Mouse (Mus musculus) intestine, embryonic 15.5 days (tissue): ENCODE measurements around the gene Tgfb3. TPM values are rescaled to one million over a fixed set of nuclear protein-coding genes. Genes with fewer than 3 reads are reported as not detected.
A peak's percentile ranks its signal among the peaks of the same experiment; 100 is the strongest.

Experiments
- ATAC-seq: fragments of 200-750 bp; cut with Nextera tagmentation; 2 replicates; pipeline ENCODE4 v1.8.0; 2017; ENCODE audit warnings: moderate TSS enrichment, moderate library complexity
- H3K27ac ChIP-seq: fragments of 300-500 bp; sonication (generic); 2 replicates; pipeline ENCODE4 v1.5.1; 2015; ENCODE audit warnings: mild to moderate bottlenecking, inconsistent platforms
- H3K27me3 ChIP-seq: fragments of 300-500 bp; sonication (generic); replicated peaks from 2 replicates; pipeline ENCODE4 v1.6.1; 2015; ENCODE audit warnings: inconsistent platforms
- H3K36me3 ChIP-seq: fragments of 300-500 bp; sonication (generic); 2 replicates; pipeline ENCODE4 v1.6.1; 2015; ENCODE audit warnings: inconsistent platforms
- H3K4me1 ChIP-seq: fragments of 300-500 bp; sonication (generic); replicated peaks from 2 replicates; pipeline ENCODE4 v1.6.1; 2015; ENCODE audit warnings: inconsistent platforms
- H3K4me2 ChIP-seq: fragments of 300-500 bp; sonication (generic); replicated peaks from 2 replicates; pipeline ENCODE4 v1.6.1; 2015; ENCODE audit warnings: mild to moderate bottlenecking, inconsistent platforms
- H3K4me3 ChIP-seq: fragments of 300-500 bp; sonication (generic); replicated peaks from 2 replicates; pipeline ENCODE4 v1.5.1; 2015; ENCODE audit warnings: inconsistent platforms
- H3K9ac ChIP-seq: fragments of 300-500 bp; sonication (generic); 2 replicates; pipeline ENCODE4 v1.6.1; 2015; ENCODE audit warnings: inconsistent platforms
- H3K9me3 ChIP-seq: fragments of 300-500 bp; sonication (generic); 2 replicates; pipeline ENCODE4 v1.6.1; 2016; ENCODE audit warnings: inconsistent platforms
- WGBS: fragments of 180-500 bp; shearing (Covaris S2); methylation state at CpG from one replicate; pipeline ENCODE4 v1.1.7; 2015; 5-methylcytosine and 5-hydroxymethylcytosine counted together
- polyA plus RNA-seq: library from polyadenylated mRNA; unstranded; fragments of >200 nt; fragmentation: Nextera tagmentation; extraction: Ambion mirVana; gene quantifications from 2 replicates; pipeline ENCODE4 v1.2.1, GENCODE M21; 2015

The Tgfb3 gene
- polyA plus RNA-seq, 1 experiment from 2014 or later, result 23.4 TPM

DNA sequence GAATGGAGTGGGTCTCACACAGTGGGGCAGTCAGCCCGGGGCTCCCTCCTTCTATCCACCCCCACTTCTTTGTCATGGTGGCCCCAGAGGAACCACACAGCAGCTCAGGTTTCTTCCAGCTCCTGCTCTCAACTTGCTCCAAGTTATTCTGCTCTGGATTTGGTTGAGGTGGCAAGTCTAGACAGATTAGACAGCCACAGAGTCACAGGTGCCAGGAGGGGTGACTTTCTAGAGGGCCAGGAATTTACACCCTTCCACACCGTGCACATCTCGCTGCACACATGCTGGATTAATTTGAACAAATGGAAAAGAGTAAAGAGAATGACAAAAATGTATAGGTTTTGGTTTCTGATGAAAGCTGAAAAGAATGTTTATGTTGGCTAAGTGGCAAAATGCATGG is 21.9 kb upstream of the Tgfb3 start:
- ATAC-seq, result no peak
- Histone ChIP-seq H3K4me3 (no peak overlapping the region), H3K27ac (no peak overlapping the region)

DNA sequence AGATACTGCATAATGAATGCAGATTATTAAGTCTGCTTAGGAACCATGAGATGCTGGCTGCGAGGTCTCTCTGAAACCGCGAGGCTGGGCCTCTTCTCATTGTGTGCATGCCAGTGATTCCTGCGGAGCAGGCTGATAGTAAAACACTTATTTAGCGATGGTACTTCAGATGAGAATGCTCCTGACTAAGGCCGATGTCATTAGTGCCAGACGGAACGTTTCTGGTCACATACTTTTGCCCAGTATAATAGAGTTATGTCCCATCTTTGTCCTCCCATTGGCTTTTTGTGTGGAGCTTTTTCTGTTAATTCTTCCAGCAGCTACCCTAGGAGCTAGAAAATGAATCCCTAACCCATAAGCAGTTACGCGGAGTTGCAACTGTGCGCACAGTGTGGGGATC is 18.9 kb upstream of the Tgfb3 start:
- Histone ChIP-seq H3K4me2 (no peak overlapping the region), H3K9me3 (no peaks in the 10 kb centered on the region), H3K4me3 (no peak overlapping the region), H3K36me3 (no peaks in the 10 kb centered on the region), H3K27me3 (no peaks in the 10 kb centered on the region), H3K4me1 (no peaks in the 10 kb centered on the region), H3K9ac (no peak overlapping the region), H3K27ac (no peak overlapping the region)
- WGBS, result 87% methylated on average over 11 of the region's 11 CpGs
- no peak for ATAC-seq

More for the DNA sequence above, 21.9 kb upstream of the Tgfb3 start:
- Histone ChIP-seq H3K9ac (no peak overlapping the region), H3K36me3 (no peaks in the 10 kb centered on the region), H3K4me2 (no peak overlapping the region), H3K9me3 (no peaks in the 10 kb centered on the region), H3K27me3 (no peaks in the 10 kb centered on the region), H3K4me1 (peaks cover 11% of the 10 kb centered on the region)
- 80% methylated on average over 3 of the region's 3 CpGs for WGBS

DNA sequence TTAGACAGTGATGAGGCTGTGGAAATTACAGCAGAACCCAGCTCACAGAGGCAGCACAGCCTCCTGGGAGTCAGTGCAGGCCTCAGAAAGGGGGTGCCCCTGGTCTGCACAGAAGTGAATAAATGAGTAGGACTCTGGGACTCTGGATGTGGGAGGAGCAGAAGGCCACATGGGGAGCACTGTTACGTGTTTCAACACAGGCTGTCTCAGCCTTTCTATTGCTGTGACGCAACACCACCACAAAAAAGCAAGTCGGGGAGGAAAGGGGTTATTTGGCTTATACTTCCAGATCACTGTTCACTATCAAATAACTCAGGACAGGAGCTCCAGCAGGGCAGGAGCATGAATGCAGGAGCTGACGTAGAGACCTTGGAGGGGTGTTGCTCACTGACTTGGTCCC is 17.0 kb upstream of the Tgfb3 start:
- H3K4me3 ChIP-seq, result no peak overlapping the region
- H3K36me3 ChIP-seq, result no peaks in the 10 kb centered on the region
- 91% methylated on average over 4 of the region's 4 CpGs for WGBS
- ATAC-seq, result no peak
- H3K9me3 ChIP-seq, result no peaks in the 10 kb centered on the region
- H3K27me3 ChIP-seq, result no peaks in the 10 kb centered on the region
- H3K27ac ChIP-seq, result no peak overlapping the region
- H3K4me2 ChIP-seq, result no peak overlapping the region
- no peaks in the 10 kb centered on the region for H3K4me1 ChIP-seq
- H3K9ac ChIP-seq, result no peak overlapping the region

DNA sequence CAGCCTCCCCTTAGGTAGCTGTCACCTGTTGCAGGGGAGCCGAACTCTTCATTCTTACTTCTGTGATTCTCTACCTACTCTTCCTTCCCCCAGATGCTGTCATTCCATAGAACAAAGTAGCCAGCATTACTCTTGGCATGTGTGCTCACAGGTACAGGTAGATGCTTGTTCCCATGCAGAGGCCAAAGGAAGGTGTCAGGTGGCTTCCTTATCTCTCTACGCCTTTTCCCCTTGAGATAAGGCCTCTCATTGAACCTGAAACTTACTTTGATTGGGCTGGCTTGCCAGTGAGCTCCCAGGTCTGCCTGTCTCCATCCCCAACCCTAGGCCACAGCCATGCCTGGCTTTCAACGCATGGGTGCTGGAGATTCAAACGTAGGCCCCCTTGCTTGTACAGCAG is 15.2 kb upstream of the Tgfb3 start:
- H3K36me3 ChIP-seq, result no peaks in the 10 kb centered on the region
- no peak overlapping the region for H3K9ac ChIP-seq
- H3K4me1 ChIP-seq, result no peaks in the 10 kb centered on the region
- 75% methylated on average over 4 of the region's 4 CpGs for WGBS
- no peak overlapping the region for H3K27ac ChIP-seq
- no peaks in the 10 kb centered on the region for H3K9me3 ChIP-seq
- no peak overlapping the region for H3K4me3 ChIP-seq
- ATAC-seq, result 0 out of 2 replicates have a peak, but pooled peaks have one; percentile 61
- H3K27me3 ChIP-seq, result no peaks in the 10 kb centered on the region
- no peak overlapping the region for H3K4me2 ChIP-seq

DNA sequence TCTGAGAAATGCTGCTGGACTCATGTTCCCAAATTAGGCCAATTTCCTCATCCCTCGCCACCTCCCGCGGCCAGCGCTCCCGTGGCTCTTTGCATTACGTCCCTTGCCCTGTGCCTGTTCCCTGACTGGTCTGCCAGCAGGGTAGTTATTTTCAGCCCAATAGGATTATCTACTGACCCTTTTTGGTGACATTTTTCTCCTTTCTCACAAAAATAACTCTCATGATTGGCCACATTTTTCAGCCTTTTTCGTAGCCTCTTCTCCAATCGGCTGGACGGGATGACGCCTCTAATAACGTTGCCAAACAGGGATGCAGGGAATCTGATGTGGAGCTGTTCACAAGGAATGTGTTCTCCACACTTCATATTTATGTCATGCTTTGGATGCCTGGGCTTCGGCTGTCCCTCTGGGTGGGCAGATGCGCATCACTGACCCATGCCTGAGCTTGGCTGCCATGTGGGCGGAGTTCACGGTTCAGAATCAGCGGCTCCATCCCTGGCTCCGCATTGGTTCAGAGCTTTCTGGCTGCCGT is 12.8 kb upstream of the Tgfb3 start:
- H3K4me2 ChIP-seq, result no peak overlapping the region
- no peak for ATAC-seq
- H3K9ac ChIP-seq, result no peak overlapping the region

DNA sequence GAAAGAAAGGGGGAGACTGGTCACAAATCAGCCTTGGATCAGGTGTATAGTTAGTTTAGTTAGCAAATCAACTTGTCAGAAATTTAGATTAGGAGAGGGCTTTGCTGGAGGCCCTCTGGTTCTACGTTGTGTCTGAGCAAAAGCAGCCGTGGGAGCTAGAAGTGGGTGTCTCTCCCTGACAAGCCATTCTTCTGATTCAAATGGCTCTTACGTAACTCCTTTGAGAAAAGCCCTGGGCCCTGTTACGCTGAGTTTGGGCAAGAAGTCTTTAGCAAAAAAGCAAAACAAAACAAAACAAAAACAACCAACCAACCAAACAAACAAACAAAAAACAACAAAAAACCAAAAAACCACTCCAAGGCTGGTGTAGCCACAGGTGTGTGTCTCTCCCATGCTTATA is 11.9 kb upstream of the Tgfb3 start:
- Histone ChIP-seq H3K27ac (no peak overlapping the region), H3K9ac (no peak overlapping the region), H3K4me2 (no peak overlapping the region), H3K36me3 (no peaks in the 10 kb centered on the region), H3K4me1 (no peaks in the 10 kb centered on the region), H3K27me3 (no peaks in the 10 kb centered on the region), H3K4me3 (no peak overlapping the region), H3K9me3 (no peaks in the 10 kb centered on the region)
- 79% methylated on average over 4 of the region's 4 CpGs for WGBS
- no peak for ATAC-seq

More for the DNA sequence above, 12.8 kb upstream of the Tgfb3 start:
- WGBS, result 63% methylated on average over 18 of the region's 18 CpGs
- Histone ChIP-seq H3K27me3 (no peaks in the 10 kb centered on the region), H3K27ac (no peak overlapping the region), H3K4me1 (no peaks in the 10 kb centered on the region), H3K4me3 (no peak overlapping the region), H3K36me3 (no peaks in the 10 kb centered on the region), H3K9me3 (no peaks in the 10 kb centered on the region)

DNA sequence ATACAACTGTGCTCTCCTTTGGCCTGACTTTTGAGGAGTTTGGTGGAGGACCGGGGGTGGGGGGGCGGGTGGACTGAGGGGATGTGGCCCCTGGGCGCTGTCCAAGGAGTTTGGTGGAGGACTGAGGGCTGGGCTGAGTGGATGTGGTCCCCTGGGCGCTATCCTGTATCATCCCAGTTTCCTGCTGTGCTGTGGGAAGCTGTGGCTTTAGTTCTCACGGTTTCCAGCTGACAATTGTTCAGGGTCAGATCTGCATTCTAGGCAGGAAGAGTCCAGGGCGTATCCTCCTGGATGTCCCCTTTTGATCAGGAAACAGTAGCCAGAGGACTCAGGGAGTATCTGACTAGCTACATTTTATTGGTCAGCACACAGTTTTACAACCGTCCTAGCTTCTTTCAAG is 9.2 kb upstream of the Tgfb3 start:
- H3K27ac ChIP-seq, result no peak overlapping the region
- WGBS, result 81% methylated on average over 7 of the region's 7 CpGs
- no peak overlapping the region for H3K4me2 ChIP-seq
- ATAC-seq, result no peak
- no peak overlapping the region for H3K4me3 ChIP-seq
- H3K9ac ChIP-seq, result no peak overlapping the region
- no peaks in the 10 kb centered on the region for H3K27me3 ChIP-seq
- H3K36me3 ChIP-seq, result no peaks in the 10 kb centered on the region
- no peaks in the 10 kb centered on the region for H3K9me3 ChIP-seq
- H3K4me1 ChIP-seq, result peaks cover 4% of the 10 kb centered on the region

DNA sequence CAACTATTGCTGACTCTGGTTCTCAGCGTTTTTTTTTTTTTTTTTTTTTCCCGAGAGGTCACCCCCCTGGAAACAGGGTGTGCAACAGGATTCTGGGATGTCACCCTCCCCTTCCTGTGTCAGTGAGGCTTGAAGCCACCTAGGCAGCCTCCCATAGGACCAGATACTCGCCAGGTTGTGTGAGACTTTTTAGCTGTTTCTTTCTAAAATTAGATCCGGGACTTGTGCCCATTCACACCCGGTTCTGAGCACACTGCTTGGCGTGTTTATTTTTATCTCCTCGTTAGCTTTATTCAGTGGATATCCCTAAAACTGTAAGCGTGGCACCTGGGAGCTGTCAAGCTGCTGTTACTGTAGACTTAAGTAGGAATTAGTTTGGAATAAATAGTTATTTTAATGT is 7.7 kb upstream of the Tgfb3 start:
- ATAC-seq, result no peak
- no peak overlapping the region for H3K27ac ChIP-seq
- no peaks in the 10 kb centered on the region for H3K27me3 ChIP-seq
- peaks cover 7% of the 10 kb centered on the region for H3K4me1 ChIP-seq
- no peak overlapping the region for H3K4me2 ChIP-seq
- no peak overlapping the region for H3K9ac ChIP-seq
- no peaks in the 10 kb centered on the region for H3K36me3 ChIP-seq
- H3K9me3 ChIP-seq, result no peaks in the 10 kb centered on the region
- WGBS, result 69% methylated on average over 8 of the region's 8 CpGs
- H3K4me3 ChIP-seq, result no peak overlapping the region

DNA sequence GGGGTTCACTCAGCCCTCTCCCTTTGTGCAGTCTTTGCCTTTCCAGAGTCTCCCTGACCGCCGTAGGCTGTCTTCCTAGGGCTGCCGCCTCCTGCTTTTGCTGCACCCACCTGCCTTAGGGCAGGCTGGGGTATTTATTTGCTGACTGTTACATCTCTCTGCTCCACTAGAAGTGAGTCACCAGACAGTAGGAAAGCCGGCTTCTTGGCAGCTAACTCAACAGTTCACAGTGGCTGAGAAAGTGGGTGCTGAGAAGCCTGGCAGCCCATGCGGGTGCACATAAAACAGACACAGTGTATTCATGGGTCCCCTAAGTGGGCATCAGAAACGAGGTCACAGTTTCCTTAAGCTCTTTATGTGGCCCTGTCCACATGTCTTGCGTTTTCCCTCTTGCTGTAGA is 7.0 kb upstream of the Tgfb3 start:
- Histone ChIP-seq H3K9ac (no peak overlapping the region), H3K27ac (no peak overlapping the region), H3K36me3 (no peaks in the 10 kb centered on the region), H3K4me2 (no peak overlapping the region), H3K27me3 (no peaks in the 10 kb centered on the region), H3K4me1 (peaks cover 7% of the 10 kb centered on the region), H3K4me3 (no peak overlapping the region), H3K9me3 (no peaks in the 10 kb centered on the region)
- 92% methylated on average over 7 of the region's 7 CpGs for WGBS
- ATAC-seq, result no peak

DNA sequence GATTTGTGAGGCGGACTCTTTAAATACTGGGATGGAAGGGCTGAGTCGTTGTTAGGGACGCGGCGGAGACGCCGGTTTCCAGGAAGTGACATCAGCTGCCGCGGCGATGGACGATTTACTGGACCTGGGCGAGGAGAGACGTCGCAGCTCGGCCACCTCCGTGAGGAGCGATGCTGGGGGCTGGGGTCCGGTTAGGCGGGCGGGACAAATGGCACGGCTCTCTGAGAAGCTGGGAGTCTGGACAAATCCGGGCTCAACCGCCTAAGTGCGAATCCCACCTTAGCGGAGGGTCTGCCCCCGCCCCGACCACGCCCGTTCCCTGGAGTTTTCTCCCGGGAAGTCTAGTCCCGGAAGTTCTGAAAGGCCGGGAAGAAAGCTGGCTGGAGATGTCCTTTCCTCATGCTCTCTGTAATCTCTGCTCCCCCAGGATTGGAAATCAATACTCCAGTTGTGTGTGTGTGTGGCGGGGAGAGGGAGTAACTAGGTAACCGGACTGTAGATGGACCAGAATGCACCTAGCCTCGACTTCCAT is 3.7 kb upstream of the Tgfb3 start, which contains the start of gene Ift43:
Ift43 (plus strand) TSS at position 61 of the 532 bp plus-strand sequence.
- WGBS, result under 1% methylated on average over 35 of the region's 35 CpGs
- Histone ChIP-seq H3K36me3 (no peaks in the 10 kb centered on the region), H3K4me1 (peaks cover 12% of the 10 kb centered on the region), H3K4me3 (peak within 1 kb of the TSS; percentile 62), H3K9me3 (no peaks in the 10 kb centered on the region), H3K4me2 (peak within 1 kb of the TSS; percentile 70), H3K27ac (no peak within 1 kb of the TSS), H3K9ac (peak within 1 kb of the TSS; percentile 40), H3K27me3 (no peaks in the 10 kb centered on the region)
- ATAC-seq, result peak; percentile 85

DNA sequence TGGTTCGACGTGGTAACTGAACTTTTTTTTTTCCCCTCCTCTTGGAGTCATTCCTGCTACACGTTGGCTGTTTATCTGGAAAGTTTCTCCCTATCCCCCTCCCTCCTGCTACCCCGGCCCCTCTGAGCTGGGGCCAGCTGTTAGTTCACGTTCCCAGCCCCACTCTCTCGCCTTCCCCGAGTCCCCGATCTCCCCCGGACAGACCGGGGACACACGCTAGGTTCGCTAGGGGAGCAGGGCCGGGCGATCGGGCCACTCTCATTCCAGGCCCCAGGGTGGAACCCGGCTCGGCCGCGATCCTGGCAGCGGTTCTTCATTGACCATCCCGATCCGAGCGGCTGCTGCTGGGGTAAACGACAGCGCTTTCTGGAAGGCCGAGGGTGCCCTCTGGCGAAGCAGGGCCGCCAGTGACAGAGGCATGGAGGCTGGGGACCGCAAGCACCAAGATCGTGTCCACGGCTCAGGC is 394 bp upstream of the Tgfb3 start:
- H3K4me3 ChIP-seq, result peak overlapping the region; percentile 52
- H3K27ac ChIP-seq, result peak overlapping the region; percentile 93
- peak; percentile 82 for ATAC-seq
- peak overlapping the region; percentile 92 for H3K4me2 ChIP-seq
- H3K4me1 ChIP-seq, result peaks cover 15% of the 10 kb centered on the region
- peak overlapping the region; percentile 54 for H3K9ac ChIP-seq
- no peaks in the 10 kb centered on the region for H3K9me3 ChIP-seq
- H3K36me3 ChIP-seq, result no peaks in the 10 kb centered on the region
- H3K27me3 ChIP-seq, result 0 out of 2 replicates have a peak, but pooled peaks cover 2% of the 10 kb centered on the region
- under 1% methylated on average over 31 of the region's 31 CpGs for WGBS

DNA sequence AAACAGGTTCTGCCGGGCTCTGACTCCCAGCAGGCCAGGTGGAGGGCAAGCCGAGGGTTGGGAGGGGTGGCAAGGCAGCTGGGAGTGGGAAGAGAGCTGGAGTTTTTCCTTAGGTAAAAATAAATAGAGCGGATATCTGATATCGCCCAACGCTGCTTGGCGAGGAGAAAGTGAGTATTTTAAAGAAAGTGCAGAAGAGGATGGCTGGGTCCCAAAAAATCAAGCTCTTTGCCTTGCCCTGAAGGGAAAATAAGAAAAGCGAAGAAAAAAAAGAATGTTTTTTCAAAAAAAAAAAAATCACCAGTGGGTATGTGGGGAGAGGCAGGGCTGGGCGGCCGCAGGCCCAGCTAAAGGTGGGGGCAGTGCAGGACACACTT is 677 bp downstream of the Tgfb3 start:
- Histone ChIP-seq H3K9me3 (no peaks in the 10 kb centered on the region), H3K27me3 (0 out of 2 replicates have a peak, but pooled peaks cover 2% of the 10 kb centered on the region), H3K4me3 (peak overlapping the region; percentile 52), H3K4me1 (peaks cover 12% of the 10 kb centered on the region), H3K4me2 (peak overlapping the region; percentile 92), H3K27ac (peak overlapping the region; percentile 93), H3K9ac (peak overlapping the region; percentile 54), H3K36me3 (no peaks in the 10 kb centered on the region)
- WGBS, result 13% methylated on average over 9 of the region's 9 CpGs
- no peak for ATAC-seq

DNA sequence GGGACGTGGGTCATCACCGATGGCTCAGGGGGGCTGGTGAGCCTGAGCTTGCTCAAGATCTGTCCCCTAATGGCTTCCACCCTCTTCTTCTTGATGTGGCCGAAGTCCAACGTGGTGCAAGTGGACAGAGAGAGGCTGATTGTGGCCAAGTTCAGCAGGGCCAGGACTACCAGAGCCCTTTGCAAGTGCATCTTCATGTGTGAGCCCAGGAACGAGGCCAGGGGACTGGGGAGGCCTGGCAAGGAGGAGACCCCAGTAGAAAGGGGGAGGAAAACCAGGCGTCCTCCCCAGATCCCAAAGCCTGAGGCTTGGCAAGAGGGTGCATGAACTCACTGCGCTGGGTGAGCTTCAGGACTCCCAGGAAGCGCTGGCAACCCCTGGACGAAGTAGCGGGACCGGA is 1.1 kb downstream of the Tgfb3 start:
- ATAC-seq, result no peak
- peak overlapping the region; percentile 52 for H3K4me3 ChIP-seq
- H3K9ac ChIP-seq, result peak overlapping the region; percentile 54
- 23% methylated on average over 11 of the region's 11 CpGs for WGBS
- H3K9me3 ChIP-seq, result no peaks in the 10 kb centered on the region
- H3K27me3 ChIP-seq, result 0 out of 2 replicates have a peak, but pooled peaks cover 2% of the 10 kb centered on the region
- H3K36me3 ChIP-seq, result no peaks in the 10 kb centered on the region
- peak overlapping the region; percentile 93 for H3K27ac ChIP-seq
- peaks cover 8% of the 10 kb centered on the region; the same call in 1 of the 2 replicates for H3K4me1 ChIP-seq
- peak overlapping the region; percentile 92 for H3K4me2 ChIP-seq
